Mouse (Mus musculus) neural tube, embryonic 15.5 days (tissue): ENCODE data around the gene Trpc5. TPM values are rescaled to one million over a fixed set of nuclear protein-coding genes. Genes with fewer than 3 reads are reported as not detected.

ENCODE experiments used
- ATAC-seq: fragments of 200-750 bp; cut with Nextera tagmentation; 2 replicates; pipeline ENCODE4 v1.8.0; 2017; ENCODE audit warnings: mild to moderate bottlenecking, moderate TSS enrichment, moderate library complexity; ENCODE audit not compliant: low FRiP score
- H3K27ac ChIP-seq: fragments of 300-500 bp; sonication (generic); replicated peaks from 2 replicates; pipeline ENCODE4 v1.5.1; 2015; ENCODE audit warnings: mild to moderate bottlenecking, inconsistent platforms
- H3K27me3 ChIP-seq: fragments of 300-500 bp; sonication (generic); replicated peaks from 2 replicates; pipeline ENCODE4 v1.6.1; 2015; ENCODE audit warnings: inconsistent platforms
- H3K36me3 ChIP-seq: fragments of 300-500 bp; sonication (generic); 2 replicates; pipeline ENCODE4 v1.6.1; 2015; ENCODE audit warnings: inconsistent platforms
- H3K4me1 ChIP-seq: fragments of 300-500 bp; sonication (generic); 2 replicates; pipeline ENCODE4 v1.6.1; 2015; ENCODE audit warnings: inconsistent platforms
- H3K4me2 ChIP-seq: fragments of 300-500 bp; sonication (generic); 2 replicates; pipeline ENCODE4 v1.6.1; 2015; ENCODE audit warnings: inconsistent platforms, mild to moderate bottlenecking, moderate library complexity
- H3K4me3 ChIP-seq: fragments of 300-500 bp; sonication (generic); replicated peaks from 2 replicates; pipeline ENCODE4 v1.5.1; 2015; ENCODE audit warnings: mild to moderate bottlenecking, inconsistent platforms
- H3K9ac ChIP-seq: fragments of 300-500 bp; sonication (generic); replicated peaks from 2 replicates; pipeline ENCODE4 v1.6.1; 2015; ENCODE audit warnings: mild to moderate bottlenecking, inconsistent platforms
- H3K9me3 ChIP-seq: fragments of 300-500 bp; sonication (generic); replicated peaks from 2 replicates; pipeline ENCODE4 v1.6.1; 2016; ENCODE audit warnings: inconsistent platforms
- WGBS: fragments of 180-500 bp; shearing (Covaris S2); methylation state at CpG from one replicate; pipeline ENCODE4 v1.1.7; 2015; ENCODE audit warnings: mixed read lengths; 5-methylcytosine and 5-hydroxymethylcytosine counted together
- polyA plus RNA-seq: library from polyadenylated mRNA; unstranded; fragments of >200 nt; fragmentation: Nextera tagmentation; extraction: Ambion mirVana; gene quantifications from 2 replicates; pipeline ENCODE4 v1.2.1, GENCODE M21; 2015

Trpc5 gene
- 3.7 and 4.4 TPM in 2 replicates for polyA plus RNA-seq

DNA sequence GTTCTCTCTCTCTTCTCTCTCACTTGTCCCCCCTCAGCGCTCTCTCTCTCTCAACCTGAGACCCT is at the start of gene Trpc5:
Gene Trpc5 (minus strand): TSS at position 39 of the 65 bp plus-strand sequence.
- Histone ChIP-seq H3K4me1 (no peaks in the 10 kb centered on the region), H3K27ac (no peak within 1 kb of the TSS), H3K27me3 (peaks cover 17% of the 10 kb centered on the region; the same call in 1 of the 2 replicates), H3K4me3 (peak within 1 kb of the TSS; percentile 47), H3K9ac (peak within 1 kb of the TSS; percentile 50), H3K9me3 (no peaks in the 10 kb centered on the region), H3K36me3 (no peaks in the 10 kb centered on the region), H3K4me2 (peak within 1 kb of the TSS; percentile 67)
- WGBS: 8% methylated on average over 1 of the region's 1 CpGs
- no peak; the same call in 1 of the 2 replicates for ATAC-seq

DNA sequence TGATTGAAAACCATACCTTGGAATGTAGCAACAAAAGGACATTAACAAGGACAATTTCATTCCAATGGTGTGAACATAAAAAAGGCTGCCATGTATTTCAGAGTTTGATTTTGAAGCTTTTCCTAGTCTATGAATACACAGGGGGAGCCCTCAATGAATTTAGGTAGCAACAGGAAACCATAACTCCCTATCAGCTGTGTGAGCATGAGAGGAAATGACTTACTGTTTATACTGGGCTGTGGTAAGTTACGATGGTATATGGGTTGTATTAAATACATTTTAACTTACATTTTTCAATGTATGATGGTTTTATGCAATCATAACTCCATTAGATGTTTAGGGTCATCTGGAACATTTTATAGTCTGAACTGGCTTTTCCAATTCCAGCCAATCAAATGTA is 28.4 kb upstream of the Trpc5 start:
- H3K36me3 ChIP-seq: no peaks in the 10 kb centered on the region
- no peak overlapping the region for H3K4me2 ChIP-seq
- H3K4me3 ChIP-seq: no peak overlapping the region
- whole genome bisulfite sequencing: 81% methylated on average over 1 of the region's 1 CpGs
- H3K4me1 ChIP-seq: no peaks in the 10 kb centered on the region
- H3K27ac ChIP-seq: no peak overlapping the region
- H3K9ac ChIP-seq: no peak overlapping the region
- no peaks in the 10 kb centered on the region for H3K27me3 ChIP-seq
- ATAC-seq: no peak
- no peaks in the 10 kb centered on the region for H3K9me3 ChIP-seq

DNA sequence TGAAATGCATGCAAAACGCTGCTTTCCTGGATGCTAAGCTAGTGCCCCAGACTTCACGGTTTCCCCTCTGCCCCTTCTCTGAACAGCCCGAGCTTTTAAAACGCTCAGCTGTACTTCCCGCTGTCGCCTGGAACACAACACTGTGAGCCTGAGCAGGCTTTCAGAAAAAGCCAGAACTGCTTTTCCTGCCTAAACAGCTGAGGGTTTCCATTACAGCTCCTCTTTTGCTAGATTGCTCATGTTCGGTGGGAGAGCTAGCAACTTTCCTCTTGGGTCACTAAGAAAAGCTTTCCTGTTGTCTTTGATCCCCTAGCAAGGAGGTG is 1.8 kb upstream of the Trpc5 start:
- Histone ChIP-seq H3K4me1 (no peaks in the 10 kb centered on the region), H3K27ac (no peak overlapping the region), H3K36me3 (no peaks in the 10 kb centered on the region), H3K9me3 (no peaks in the 10 kb centered on the region), H3K9ac (no peak overlapping the region), H3K4me2 (peak overlapping the region; percentile 67), H3K4me3 (peak overlapping the region; percentile 47), H3K27me3 (peaks cover 17% of the 10 kb centered on the region; the same call in 1 of the 2 replicates)
- WGBS: 15% methylated on average over 7 of the region's 7 CpGs
- ATAC-seq: 0 out of 2 replicates have a peak, but pooled peaks have one; percentile 32

- Histone ChIP-seq H3K4me2 (peak overlapping the region; percentile 67), H3K27ac (no peak overlapping the region), H3K36me3 (no peaks in the 10 kb centered on the region), H3K4me3 (peak overlapping the region; percentile 47), H3K4me1 (no peaks in the 10 kb centered on the region), H3K27me3 (peaks cover 17% of the 10 kb centered on the region; the same call in 1 of the 2 replicates), H3K9me3 (no peaks in the 10 kb centered on the region), H3K9ac (peak overlapping the region; percentile 50)
- peak; percentile 79 for ATAC-seq
- whole genome bisulfite sequencing: 13% methylated on average over 19 of the region's 21 CpGs
Observed at GRCm38 (mm10) chrX:144689119-144689858, 1.3 kb upstream of the Trpc5 start.

DNA sequence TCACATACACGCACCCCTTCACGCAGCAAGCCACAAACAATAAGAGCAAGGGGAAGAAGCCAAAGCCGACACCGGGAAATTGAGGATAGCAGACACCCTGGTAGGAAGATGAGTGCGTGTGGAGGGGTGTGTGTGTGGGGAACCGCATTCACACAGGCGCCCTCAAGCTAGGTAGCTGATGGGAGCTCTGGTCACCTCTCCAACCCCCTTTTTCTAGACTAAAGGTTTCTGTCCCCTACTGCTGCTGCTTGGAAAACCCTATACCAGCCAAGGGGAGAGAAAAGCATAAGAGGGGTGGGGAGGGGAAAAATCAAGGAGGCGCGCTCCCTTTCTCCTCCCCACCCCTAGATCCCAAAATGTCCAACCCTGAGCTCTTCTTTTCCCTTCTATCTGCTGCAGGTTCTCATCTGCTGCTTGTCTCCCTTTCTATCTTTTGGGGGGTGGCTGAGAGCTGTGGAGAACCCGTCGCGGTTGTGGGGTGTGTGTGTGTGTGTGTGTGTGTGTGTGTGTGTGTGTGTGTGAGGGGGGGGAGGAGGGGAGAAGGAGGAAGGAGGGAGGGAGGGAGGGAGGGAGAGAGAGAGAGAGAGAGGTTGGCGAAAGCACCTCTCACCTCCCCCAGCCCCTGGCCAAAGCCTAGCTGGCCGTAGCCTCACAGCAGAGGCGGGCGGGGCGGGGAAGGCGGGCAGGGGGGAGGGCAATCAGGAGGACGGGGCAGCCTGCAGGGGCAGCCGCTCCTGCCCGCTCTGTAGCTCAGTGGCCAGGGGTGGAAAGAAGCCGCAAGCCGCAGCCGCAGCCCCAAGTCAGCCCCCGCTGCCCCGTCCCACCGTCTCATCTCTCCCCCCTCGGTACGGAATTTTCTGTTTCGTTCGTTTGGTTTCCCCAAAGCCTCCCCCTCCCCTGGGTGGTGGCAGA is 483 bp upstream of the Trpc5 start, which contains the start of gene Rtl4:
Gene Rtl4 (plus strand): TSS at position 701 of the 912 bp plus-strand sequence.
- peak; percentile 82 for ATAC-seq
- Histone ChIP-seq H3K9me3 (no peaks in the 10 kb centered on the region), H3K27ac (no peak within 1 kb of the TSS), H3K4me3 (peak within 1 kb of the TSS; percentile 47), H3K4me2 (peak within 1 kb of the TSS; percentile 67), H3K36me3 (no peaks in the 10 kb centered on the region), H3K27me3 (peaks cover 17% of the 10 kb centered on the region; the same call in 1 of the 2 replicates), H3K4me1 (no peaks in the 10 kb centered on the region), H3K9ac (peak within 1 kb of the TSS; percentile 50)
- 25% methylated on average over 24 of the region's 31 CpGs for WGBS

- no peaks in the 10 kb centered on the region for H3K9me3 ChIP-seq
- ATAC-seq: peak; percentile 44; the same call in 1 of the 2 replicates
- peak overlapping the region; percentile 67 for H3K4me2 ChIP-seq
- H3K27ac ChIP-seq: no peak overlapping the region
- no peaks in the 10 kb centered on the region for H3K36me3 ChIP-seq
- peak overlapping the region; percentile 30; the same call in 1 of the 2 replicates for H3K9ac ChIP-seq
- 32% methylated on average over 20 of the region's 20 CpGs for whole genome bisulfite sequencing
- peaks cover 17% of the 10 kb centered on the region; the same call in 1 of the 2 replicates for H3K27me3 ChIP-seq
- peak overlapping the region; percentile 47 for H3K4me3 ChIP-seq
- no peaks in the 10 kb centered on the region for H3K4me1 ChIP-seq
Observed at GRCm38 (mm10) chrX:144687742-144688141, 238 bp downstream of the Trpc5 start.

DNA sequence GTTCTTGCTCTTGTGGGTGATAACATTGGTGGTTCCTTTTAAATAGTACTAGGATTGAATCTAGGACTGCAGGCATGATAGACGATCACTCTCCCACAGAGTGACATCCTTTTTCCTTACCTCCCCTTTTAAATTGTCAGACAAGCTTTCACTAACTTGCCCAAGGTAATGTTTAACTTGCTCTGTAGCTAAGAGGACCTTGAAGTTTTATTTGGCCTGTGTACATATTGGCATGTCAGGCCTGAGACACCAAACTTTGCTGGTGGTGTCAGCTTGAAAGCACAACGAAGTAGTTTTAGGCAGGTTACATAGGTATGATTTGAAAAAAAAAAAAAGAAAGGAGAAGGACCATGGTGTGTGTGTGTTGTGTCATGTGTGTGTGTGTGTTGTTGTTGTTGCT is 35.8 kb downstream of the Trpc5 start:
- WGBS: 79% methylated on average over 2 of the region's 2 CpGs
- Histone ChIP-seq H3K9me3 (no peaks in the 10 kb centered on the region), H3K9ac (no peak overlapping the region)

DNA sequence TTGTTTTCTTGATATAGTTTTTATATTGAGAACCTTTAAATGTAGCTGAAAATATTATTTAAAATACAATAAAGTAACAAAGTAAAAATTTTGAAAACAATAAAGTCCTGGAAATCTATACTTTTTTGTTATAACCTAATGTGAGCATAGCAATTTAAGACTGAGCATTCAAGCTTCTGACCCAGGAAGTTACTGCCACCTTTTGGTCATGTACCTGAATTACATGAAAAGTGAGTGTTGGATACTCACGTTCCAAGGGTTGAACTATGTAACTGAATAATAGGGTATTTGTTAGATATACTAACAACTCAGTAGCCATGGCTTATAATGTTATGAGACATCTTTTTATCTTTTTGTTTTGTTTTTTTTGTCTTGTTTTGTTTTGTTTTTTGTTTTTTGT is 42.6 kb downstream of the Trpc5 start:
- 50% methylated on average over 1 of the region's 1 CpGs for WGBS
- H3K4me2 ChIP-seq: no peak overlapping the region
- no peaks in the 10 kb centered on the region for H3K9me3 ChIP-seq
- no peak overlapping the region for H3K27ac ChIP-seq
- ATAC-seq: no peak
- no peaks in the 10 kb centered on the region for H3K36me3 ChIP-seq
- no peak overlapping the region for H3K9ac ChIP-seq
- H3K4me3 ChIP-seq: no peak overlapping the region
- 0 out of 2 replicates have a peak, but pooled peaks cover 3% of the 10 kb centered on the region for H3K27me3 ChIP-seq
- H3K4me1 ChIP-seq: no peaks in the 10 kb centered on the region

More for the DNA sequence above, 35.8 kb downstream of the Trpc5 start:
- Histone ChIP-seq H3K4me2 (no peak overlapping the region), H3K4me3 (no peak overlapping the region), H3K4me1 (no peaks in the 10 kb centered on the region), H3K27me3 (no peaks in the 10 kb centered on the region), H3K27ac (no peak overlapping the region), H3K36me3 (no peaks in the 10 kb centered on the region)
- ATAC-seq: no peak

GRCm38 (mm10) chrX:144644756-144645155 is 43.2 kb downstream of the Trpc5 start:
- Histone ChIP-seq H3K4me3 (no peak overlapping the region), H3K4me2 (no peak overlapping the region), H3K9ac (no peak overlapping the region), H3K36me3 (no peaks in the 10 kb centered on the region), H3K4me1 (no peaks in the 10 kb centered on the region), H3K9me3 (no peaks in the 10 kb centered on the region), H3K27me3 (0 out of 2 replicates have a peak, but pooled peaks cover 3% of the 10 kb centered on the region), H3K27ac (no peak overlapping the region)
- 56% methylated on average over 3 of the region's 3 CpGs for WGBS
- no peak for ATAC-seq

- H3K9ac ChIP-seq: no peak overlapping the region
- H3K4me1 ChIP-seq: no peaks in the 10 kb centered on the region
- H3K9me3 ChIP-seq: no peaks in the 10 kb centered on the region
- H3K4me3 ChIP-seq: no peak overlapping the region
- no peak overlapping the region for H3K27ac ChIP-seq
- no peaks in the 10 kb centered on the region for H3K27me3 ChIP-seq
- WGBS: 68% methylated on average over 4 of the region's 4 CpGs
- H3K36me3 ChIP-seq: no peaks in the 10 kb centered on the region
- ATAC-seq: no peak
- no peak overlapping the region for H3K4me2 ChIP-seq
Observed at GRCm38 (mm10) chrX:144612753-144613152, 75.2 kb downstream of the Trpc5 start.

GRCm38 (mm10) chrX:144536431-144536830 is 151.5 kb downstream of the Trpc5 start:
- Histone ChIP-seq H3K4me1 (no peaks in the 10 kb centered on the region), H3K4me2 (no peak overlapping the region), H3K9me3 (no peaks in the 10 kb centered on the region), H3K36me3 (no peaks in the 10 kb centered on the region), H3K27me3 (no peaks in the 10 kb centered on the region), H3K4me3 (no peak overlapping the region), H3K9ac (no peak overlapping the region), H3K27ac (no peak overlapping the region)
- 59% methylated on average over 1 of the region's 1 CpGs for WGBS
- ATAC-seq: no peak

- no peaks in the 10 kb centered on the region for H3K9me3 ChIP-seq
- H3K9ac ChIP-seq: no peak overlapping the region
- 87% methylated on average over 7 of the region's 7 CpGs for WGBS
- no peak overlapping the region for H3K4me2 ChIP-seq
- no peak overlapping the region for H3K4me3 ChIP-seq
- H3K4me1 ChIP-seq: no peaks in the 10 kb centered on the region
- no peaks in the 10 kb centered on the region for H3K36me3 ChIP-seq
- H3K27me3 ChIP-seq: no peaks in the 10 kb centered on the region
- no peak for ATAC-seq
- no peak overlapping the region for H3K27ac ChIP-seq
Observed at GRCm38 (mm10) chrX:144526042-144526441, 161.9 kb downstream of the Trpc5 start.
